Mouse (Mus musculus): ENCODE results near the gene Rad17. TPM values are rescaled to one million over a fixed set of nuclear protein-coding genes. Genes with fewer than 3 reads are reported as not detected.

Gene Rad17
- polyA plus RNA-seq, 1 experiment from 2014 or later: 23.5 TPM

- ATAC-seq (replicated peaks): no peak
- no peak overlapping the region for H3K4me2 ChIP-seq (replicated peaks)
- no peaks in the 10 kb centered on the region for H3K36me3 ChIP-seq
- no peaks in the 10 kb centered on the region for H3K9me3 ChIP-seq
- no peak overlapping the region for H3K27ac ChIP-seq (replicated peaks)
- H3K4me1 ChIP-seq: no peaks in the 10 kb centered on the region
- H3K27me3 ChIP-seq: no peaks in the 10 kb centered on the region
- H3K4me3 ChIP-seq: no peak overlapping the region
- no peak overlapping the region for H3K9ac ChIP-seq (replicated peaks)
- WGBS: 50% methylated on average over 6 of the region's 6 CpGs
Measured at GRCm38 (mm10) chr13:100582144-100582543, 68.7 kb downstream of the Rad17 start.

GRCm38 (mm10) chr13:100581701-100582100 lies 69.2 kb downstream of the Rad17 start:
- Histone ChIP-seq H3K4me2 (replicated peaks) (no peak overlapping the region), H3K4me1 (no peaks in the 10 kb centered on the region), H3K27me3 (no peaks in the 10 kb centered on the region), H3K9ac (replicated peaks) (no peak overlapping the region), H3K27ac (replicated peaks) (no peak overlapping the region), H3K36me3 (no peaks in the 10 kb centered on the region), H3K9me3 (no peaks in the 10 kb centered on the region), H3K4me3 (no peak overlapping the region)
- 39% methylated on average over 3 of the region's 3 CpGs for WGBS
- ATAC-seq (replicated peaks): no peak

GRCm38 (mm10) chr13:100579951-100580350 lies 70.9 kb downstream of the Rad17 start:
- H3K27ac ChIP-seq (replicated peaks): no peak overlapping the region
- H3K27me3 ChIP-seq: no peaks in the 10 kb centered on the region

GRCm38 (mm10) chr13:100579220-100579619 lies 71.6 kb downstream of the Rad17 start:
- H3K4me2 ChIP-seq (replicated peaks): no peak overlapping the region
- H3K4me1 ChIP-seq: no peaks in the 10 kb centered on the region
- H3K9me3 ChIP-seq: no peaks in the 10 kb centered on the region
- no peak overlapping the region for H3K4me3 ChIP-seq
- no peak overlapping the region for H3K27ac ChIP-seq (replicated peaks)
- H3K36me3 ChIP-seq: no peaks in the 10 kb centered on the region
- WGBS: 55% methylated on average over 3 of the region's 3 CpGs
- H3K27me3 ChIP-seq: no peaks in the 10 kb centered on the region
- H3K9ac ChIP-seq (replicated peaks): no peak overlapping the region
- ATAC-seq (replicated peaks): no peak

More at GRCm38 (mm10) chr13:100579951-100580350, 70.9 kb downstream of the Rad17 start:
- Histone ChIP-seq H3K36me3 (no peaks in the 10 kb centered on the region), H3K9me3 (no peaks in the 10 kb centered on the region), H3K4me1 (no peaks in the 10 kb centered on the region), H3K4me3 (no peak overlapping the region), H3K4me2 (replicated peaks) (no peak overlapping the region), H3K9ac (replicated peaks) (no peak overlapping the region)
- ATAC-seq (replicated peaks): no peak

GRCm38 (mm10) chr13:100575950-100576349 lies 74.9 kb downstream of the Rad17 start:
- Histone ChIP-seq H3K9me3 (no peaks in the 10 kb centered on the region), H3K36me3 (no peaks in the 10 kb centered on the region), H3K27me3 (no peaks in the 10 kb centered on the region), H3K4me1 (no peaks in the 10 kb centered on the region), H3K4me2 (replicated peaks) (no peak overlapping the region), H3K4me3 (no peak overlapping the region), H3K27ac (replicated peaks) (no peak overlapping the region), H3K9ac (replicated peaks) (no peak overlapping the region)
- ATAC-seq (replicated peaks): no peak
- 84% methylated on average over 2 of the region's 2 CpGs for WGBS

- no peak for ATAC-seq (replicated peaks)
- H3K27me3 ChIP-seq: no peaks in the 10 kb centered on the region
- H3K4me3 ChIP-seq: no peak overlapping the region
- no peaks in the 10 kb centered on the region for H3K9me3 ChIP-seq
- no peaks in the 10 kb centered on the region for H3K36me3 ChIP-seq
- 82% methylated on average over 2 of the region's 2 CpGs for WGBS
- no peaks in the 10 kb centered on the region for H3K4me1 ChIP-seq
- H3K4me2 ChIP-seq (replicated peaks): no peak overlapping the region
- H3K27ac ChIP-seq (replicated peaks): no peak overlapping the region
- no peak overlapping the region for H3K9ac ChIP-seq (replicated peaks)
Measured at GRCm38 (mm10) chr13:100570713-100571112, 80.1 kb downstream of the Rad17 start.

GRCm38 (mm10) chr13:100568359-100568758 lies 82.5 kb downstream of the Rad17 start:
- Histone ChIP-seq H3K9me3 (no peaks in the 10 kb centered on the region), H3K4me2 (replicated peaks) (no peak overlapping the region), H3K4me3 (no peak overlapping the region), H3K27ac (replicated peaks) (no peak overlapping the region), H3K27me3 (no peaks in the 10 kb centered on the region), H3K9ac (replicated peaks) (no peak overlapping the region), H3K36me3 (no peaks in the 10 kb centered on the region), H3K4me1 (no peaks in the 10 kb centered on the region)
- ATAC-seq (replicated peaks): no peak
- WGBS: 100% methylated on average over 1 of the region's 1 CpGs

Other genes with a start within 250 kb of the Rad17 start
- gene Naip1, start 198.2 kb downstream of the Rad17 start, polyA plus RNA-seq (2015; fragmentation: Nextera tagmentation; extraction: Ambion mirVana): not detected in 2 replicates
- gene Gtf2h2, start 158.5 kb downstream of the Rad17 start, polyA plus RNA-seq (2015; fragmentation: Nextera tagmentation; extraction: Ambion mirVana): 69.6 and 70.8 TPM in 2 replicates
- 6.0 and 7.7 TPM in 2 replicates for gene Ocln, start 98.3 kb downstream of the Rad17 start, polyA plus RNA-seq (2015; fragmentation: Nextera tagmentation; extraction: Ambion mirVana)
- 1.1 and 1.4 TPM in 2 replicates for gene Marveld2, start 34.1 kb downstream of the Rad17 start, polyA plus RNA-seq (2015; fragmentation: Nextera tagmentation; extraction: Ambion mirVana)
- gene Ak6, start 72 bp downstream of the Rad17 start, polyA plus RNA-seq (2015; fragmentation: Nextera tagmentation; extraction: Ambion mirVana): 349 and 353 TPM in 2 replicates
- 17.1 and 25.6 TPM in 2 replicates for gene Taf9, start 528 bp upstream of the Rad17 start, polyA plus RNA-seq (2015; fragmentation: Nextera tagmentation; extraction: Ambion mirVana)
- gene Ccdc125, start 18.7 kb upstream of the Rad17 start, polyA plus RNA-seq (2015; fragmentation: Nextera tagmentation; extraction: Ambion mirVana): 1.7 and 1.8 TPM in 2 replicates
- gene Cdk7, start 79.9 kb upstream of the Rad17 start, polyA plus RNA-seq (2015; fragmentation: Nextera tagmentation; extraction: Ambion mirVana): 55.0 and 56.2 TPM in 2 replicates
- gene Mrps36, start 93.6 kb upstream of the Rad17 start, polyA plus RNA-seq (2015; fragmentation: Nextera tagmentation; extraction: Ambion mirVana): 111 and 119 TPM in 2 replicates
- gene Cenph, start 124.8 kb upstream of the Rad17 start, polyA plus RNA-seq (2015; fragmentation: Nextera tagmentation; extraction: Ambion mirVana): 16.2 and 16.3 TPM in 2 replicates
- gene Ccnb1, start 135.5 kb upstream of the Rad17 start, polyA plus RNA-seq (2015; fragmentation: Nextera tagmentation; extraction: Ambion mirVana): 128 and 144 TPM in 2 replicates
- 36.3 and 36.6 TPM in 2 replicates for gene Slc30a5, start 182.4 kb upstream of the Rad17 start, polyA plus RNA-seq (2015; fragmentation: Nextera tagmentation; extraction: Ambion mirVana)

Measured in forebrain, embryonic 15.5 days (tissue).